Mouse (Mus musculus): ENCODE measurements at regions not wholly inside any gene's neighbourhood (a gene's known extent, or its start where the extent isn't known, plus 50 kb on each side); places are given as distances from the start of the nearest gene placed in this dataset.

GRCm38 (mm10) chr3:52601011-52601745, 333.0 kb downstream of the Foxo1 start:
- DNase-seq (ENCODE audit: extremely low spot score) = no peak

GRCm38 (mm10) chr3:52600581-52600980, 332.4 kb downstream of the Foxo1 start:
- DNase-seq (ENCODE audit: extremely low spot score) = no peak

- no peak for DNase-seq (ENCODE audit: extremely low spot score)
Observed at GRCm38 (mm10) chr3:52600146-52600545, 332.0 kb downstream of the Foxo1 start.

GRCm38 (mm10) chr3:52586418-52586817, 318.3 kb downstream of the Foxo1 start:
- DNase-seq (ENCODE audit: extremely low spot score) = no peak

GRCm38 (mm10) chr3:52579917-52580316, 311.8 kb downstream of the Foxo1 start:
- DNase-seq (ENCODE audit: extremely low spot score) = no peak

- DNase-seq (ENCODE audit: extremely low spot score) = no peak
Observed at GRCm38 (mm10) chr3:52579096-52579495, 311.0 kb downstream of the Foxo1 start.

GRCm38 (mm10) chr3:52576703-52577244, 308.6 kb downstream of the Foxo1 start:
- DNase-seq (ENCODE audit: extremely low spot score) = no peak

- DNase-seq (ENCODE audit: extremely low spot score) = no peak
Observed at GRCm38 (mm10) chr3:52575237-52575798, 307.2 kb downstream of the Foxo1 start.

- DNase-seq (ENCODE audit: extremely low spot score) = no peak
Observed at GRCm38 (mm10) chr3:52574341-52574740, 306.2 kb downstream of the Foxo1 start.

- DNase-seq (ENCODE audit: extremely low spot score) = no peak
Observed at GRCm38 (mm10) chr3:52573806-52574205, 305.7 kb downstream of the Foxo1 start.

- DNase-seq (ENCODE audit: extremely low spot score) = no peak
Observed at GRCm38 (mm10) chr3:52572514-52573485, 304.7 kb downstream of the Foxo1 start.

GRCm38 (mm10) chr3:52567606-52568372, 299.7 kb downstream of the Foxo1 start:
- no peak for DNase-seq (ENCODE audit: extremely low spot score)

- DNase-seq (ENCODE audit: extremely low spot score) = no peak
Observed at GRCm38 (mm10) chr3:52563595-52563994, 295.5 kb downstream of the Foxo1 start.

GRCm38 (mm10) chr3:52562816-52563215, 294.7 kb downstream of the Foxo1 start:
- DNase-seq (ENCODE audit: extremely low spot score) = no peak

- no peak for DNase-seq (ENCODE audit: extremely low spot score)
Observed at GRCm38 (mm10) chr3:52559481-52559880, 291.3 kb downstream of the Foxo1 start.

- DNase-seq (ENCODE audit: extremely low spot score) = no peak
Observed at GRCm38 (mm10) chr3:52558765-52559164, 290.6 kb downstream of the Foxo1 start.

- DNase-seq (ENCODE audit: extremely low spot score) = no peak
Observed at GRCm38 (mm10) chr3:52557296-52557695, 289.2 kb downstream of the Foxo1 start.

- no peak for DNase-seq (ENCODE audit: extremely low spot score)
Observed at GRCm38 (mm10) chr3:52555038-52555437, 286.9 kb downstream of the Foxo1 start.

GRCm38 (mm10) chr3:52554490-52554889, 286.4 kb downstream of the Foxo1 start:
- no peak for DNase-seq (ENCODE audit: extremely low spot score)

- no peak for DNase-seq (ENCODE audit: extremely low spot score)
Observed at GRCm38 (mm10) chr3:52548201-52548893, 280.2 kb downstream of the Foxo1 start.

GRCm38 (mm10) chr3:52546035-52546434, 277.9 kb downstream of the Foxo1 start:
- no peak for DNase-seq (ENCODE audit: extremely low spot score)
